Mouse (Mus musculus) adrenal gland, postnatal 4 days (tissue): ENCODE measurements around the gene Phactr2. TPM values are rescaled to one million over a fixed set of nuclear protein-coding genes. Genes with fewer than 3 reads are reported as not detected.

Experiments
- DNase-seq, 2 experiments: peaks; one replicate each; pipeline ENCODE4 v3.0.0; 2021 to 2022; ENCODE audit warnings: low spot score in 2 of 2, mixed read lengths in 2 of 2
- total RNA-seq, 2 experiments: library from RNA; stranded (reverse); gene quantifications; 2 replicates each; pipeline ENCODE4 v1.2.3; 2021

Phactr2 gene
- total RNA-seq, 2 experiments from 2014 or later = 49.5 to 53.4 TPM

GRCm38 (mm10) chr10:13172798-13173221 lies 301.4 kb downstream of the Phactr2 start:
- no peak for DNase-seq

- no peak for DNase-seq
Observed at GRCm38 (mm10) chr10:13171461-13171860, 302.8 kb downstream of the Phactr2 start.

- no peak for DNase-seq
Observed at GRCm38 (mm10) chr10:13170739-13171448, 303.3 kb downstream of the Phactr2 start.

- DNase-seq = no peak
Observed at GRCm38 (mm10) chr10:13168461-13168860, 305.8 kb downstream of the Phactr2 start.

GRCm38 (mm10) chr10:13162031-13162430 lies 312.2 kb downstream of the Phactr2 start:
- DNase-seq = no peak

- no peak for DNase-seq
Observed at GRCm38 (mm10) chr10:13160913-13161312, 313.3 kb downstream of the Phactr2 start.

Other genes starting within 250 kb of the Phactr2 start
- gene Fuca2, start 25.1 kb upstream of the Phactr2 start, total RNA-seq = 10 to 100 TPM; 24.2 to 38.7 TPM
- 1 to 10 TPM; 8.3 to 9.3 TPM for gene Adat2, start 78.5 kb upstream of the Phactr2 start, total RNA-seq
- 10 to 100 TPM; 35.8 to 44.4 TPM for gene Pex3, start 78.7 kb upstream of the Phactr2 start, total RNA-seq